Mouse (Mus musculus): Measurements from ENCODE around the gene Syt8.

Gene Syt8

GRCm38 (mm10) chr7:142443474-142443873 lies 8.8 kb downstream of the Syt8 start:
- no peak for DNase-seq (ENCODE audit: extremely low read depth, insufficient read length, low spot score)

- DNase-seq (ENCODE audit: extremely low read depth, insufficient read length, low spot score), result no peak
Measured at GRCm38 (mm10) chr7:142444171-142444570, 9.5 kb downstream of the Syt8 start.

DNA sequence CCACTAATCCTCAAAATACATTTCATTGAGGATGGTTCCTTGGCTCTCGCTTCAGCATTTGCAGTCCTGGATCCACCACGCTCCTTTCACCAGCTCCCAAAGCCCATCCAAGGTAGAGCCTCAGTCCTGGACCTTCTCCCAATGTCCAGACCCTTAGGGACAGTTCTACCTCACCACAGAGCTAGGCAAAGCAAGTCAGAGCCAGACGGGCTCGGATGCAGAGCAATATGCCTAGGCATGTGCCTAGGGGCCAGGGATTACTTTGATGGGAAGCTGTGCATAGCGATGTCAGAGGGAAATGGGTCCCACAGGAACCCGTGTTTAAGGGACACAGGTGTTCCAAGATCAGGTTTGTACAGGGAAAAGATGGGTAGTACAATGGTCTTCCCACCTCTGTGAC lies 10.7 kb downstream of the Syt8 start:
- DNase-seq (ENCODE audit: extremely low read depth, insufficient read length, low spot score), result no peak

GRCm38 (mm10) chr7:142446264-142446663 lies 11.6 kb downstream of the Syt8 start:
- DNase-seq (ENCODE audit: extremely low read depth, insufficient read length, low spot score), result no peak

GRCm38 (mm10) chr7:142449038-142449617 lies 14.5 kb downstream of the Syt8 start:
- DNase-seq (ENCODE audit: extremely low read depth, insufficient read length, low spot score), result no peak

- DNase-seq (ENCODE audit: extremely low read depth, insufficient read length, low spot score), result no peak
Measured at GRCm38 (mm10) chr7:142454706-142455105, 20.1 kb downstream of the Syt8 start.

DNA sequence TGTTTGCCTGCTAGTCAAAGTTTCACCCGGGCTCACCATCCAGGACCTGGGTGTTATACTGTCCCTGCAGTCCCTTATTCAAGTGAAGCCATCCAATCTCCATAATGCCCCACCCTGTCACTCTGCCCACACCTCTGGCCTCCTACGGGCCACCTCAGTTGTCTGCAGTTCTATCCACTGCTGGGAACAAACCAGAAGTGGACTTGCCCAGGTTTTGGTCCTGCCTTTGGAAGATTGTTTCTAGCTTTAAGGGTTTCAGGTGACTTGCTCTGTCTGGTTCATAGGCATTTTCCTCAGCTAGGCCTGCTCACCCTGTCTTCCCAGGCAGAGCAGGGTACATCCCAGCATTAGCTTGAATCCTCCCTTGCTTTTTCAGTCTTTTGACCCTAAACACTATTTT lies 20.6 kb downstream of the Syt8 start:
- DNase-seq (ENCODE audit: extremely low read depth, insufficient read length, low spot score), result no peak

- no peak for DNase-seq (ENCODE audit: extremely low read depth, insufficient read length, low spot score)
Measured at GRCm38 (mm10) chr7:142456806-142457205, 22.2 kb downstream of the Syt8 start.

GRCm38 (mm10) chr7:142457227-142457811 lies 22.7 kb downstream of the Syt8 start:
- DNase-seq (ENCODE audit: extremely low read depth, insufficient read length, low spot score), result no peak

- DNase-seq (ENCODE audit: extremely low read depth, insufficient read length, low spot score), result no peak
Measured at GRCm38 (mm10) chr7:142458026-142458425, 23.4 kb downstream of the Syt8 start.

- DNase-seq (ENCODE audit: extremely low read depth, insufficient read length, low spot score), result no peak
Measured at GRCm38 (mm10) chr7:142458676-142459298, 24.1 kb downstream of the Syt8 start.

GRCm38 (mm10) chr7:142459299-142459691 lies 24.6 kb downstream of the Syt8 start:
- no peak for DNase-seq (ENCODE audit: extremely low read depth, insufficient read length, low spot score)

GRCm38 (mm10) chr7:142460636-142461077 lies 26.0 kb downstream of the Syt8 start, which contains the start of gene Lsp1:
Gene Lsp1, plus strand, starts transcription at chr7:142460809.
- DNase-seq (ENCODE audit: extremely low read depth, insufficient read length, low spot score), result no peak

DNA sequence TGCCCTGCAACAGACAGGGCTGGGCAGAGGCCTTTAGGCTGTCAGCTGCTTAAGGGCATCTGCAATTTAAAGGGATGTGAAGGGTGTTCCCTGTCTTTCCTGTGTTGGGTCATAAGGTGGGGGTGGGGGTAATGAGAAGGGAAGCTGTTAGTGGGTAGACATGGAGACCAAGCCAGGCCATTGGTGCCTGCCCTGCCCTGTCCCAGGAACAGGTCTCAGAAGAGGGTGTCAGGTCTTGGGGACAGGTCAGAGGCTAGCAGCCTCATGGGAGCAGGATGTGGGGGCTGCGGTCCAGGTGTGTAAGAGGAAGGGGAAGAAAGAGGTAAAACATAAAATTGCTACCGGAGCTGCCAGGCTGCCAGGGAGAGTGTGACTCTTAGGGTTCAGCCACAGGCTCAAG lies 26.8 kb downstream of the Syt8 start:
- DNase-seq (ENCODE audit: extremely low read depth, insufficient read length, low spot score), result no peak

DNA sequence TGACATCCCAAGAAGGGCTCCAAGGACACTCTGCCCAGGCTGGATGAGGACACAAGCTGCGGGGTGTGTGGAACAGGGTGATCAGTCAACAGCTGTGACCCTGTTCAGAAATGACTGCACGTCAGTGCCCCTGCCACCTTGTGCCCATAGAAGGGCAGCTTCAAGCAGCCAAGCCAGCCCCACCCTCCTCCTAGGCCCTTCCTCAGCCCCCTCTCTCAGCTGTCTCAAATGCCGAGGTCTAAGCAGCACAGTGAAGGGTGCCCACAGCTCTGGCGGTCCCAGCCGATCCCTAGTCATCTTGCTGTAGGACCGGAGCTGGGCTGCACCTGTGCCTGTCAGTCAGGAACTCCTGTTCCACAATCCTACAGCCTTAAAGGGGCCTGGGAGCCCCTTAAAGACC lies 27.5 kb downstream of the Syt8 start:
- DNase-seq (ENCODE audit: extremely low read depth, insufficient read length, low spot score), result no peak

GRCm38 (mm10) chr7:142462594-142463078 lies 28.0 kb downstream of the Syt8 start:
- no peak for DNase-seq (ENCODE audit: extremely low read depth, insufficient read length, low spot score)

GRCm38 (mm10) chr7:142470171-142470691 lies 35.6 kb downstream of the Syt8 start:
- no peak for DNase-seq (ENCODE audit: extremely low read depth, insufficient read length, low spot score)

DNA sequence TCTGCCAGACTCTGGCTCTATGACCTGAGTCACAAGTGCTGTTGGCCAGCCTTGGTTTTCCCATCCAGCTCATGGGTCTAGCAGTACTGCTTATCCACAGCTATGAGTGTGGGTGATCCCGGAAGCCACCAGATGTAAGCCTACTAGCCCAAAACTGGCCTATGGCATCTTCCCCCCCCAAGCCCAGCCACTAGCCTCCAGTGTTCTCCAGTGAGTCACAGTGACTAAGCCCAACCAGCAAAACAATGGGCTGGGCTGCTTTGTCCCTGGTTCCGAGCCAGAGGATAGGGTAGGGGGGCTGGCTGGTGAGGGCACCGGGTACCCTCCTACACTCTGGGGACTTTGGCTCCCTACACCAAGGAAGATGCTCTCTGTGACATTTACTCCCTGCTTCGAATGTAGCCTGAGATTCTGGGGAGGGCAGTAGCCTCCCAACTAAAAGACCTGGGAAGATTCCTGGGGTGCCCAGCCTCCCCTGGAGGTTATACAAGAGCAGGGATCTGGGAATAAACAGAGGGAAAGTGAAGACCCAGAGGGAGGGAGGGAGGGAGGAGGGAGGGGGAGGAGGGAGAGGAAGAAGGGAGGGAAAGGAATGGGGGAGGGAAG lies 36.3 kb downstream of the Syt8 start:
- DNase-seq (ENCODE audit: extremely low read depth, insufficient read length, low spot score), result peak; percentile 83

DNA sequence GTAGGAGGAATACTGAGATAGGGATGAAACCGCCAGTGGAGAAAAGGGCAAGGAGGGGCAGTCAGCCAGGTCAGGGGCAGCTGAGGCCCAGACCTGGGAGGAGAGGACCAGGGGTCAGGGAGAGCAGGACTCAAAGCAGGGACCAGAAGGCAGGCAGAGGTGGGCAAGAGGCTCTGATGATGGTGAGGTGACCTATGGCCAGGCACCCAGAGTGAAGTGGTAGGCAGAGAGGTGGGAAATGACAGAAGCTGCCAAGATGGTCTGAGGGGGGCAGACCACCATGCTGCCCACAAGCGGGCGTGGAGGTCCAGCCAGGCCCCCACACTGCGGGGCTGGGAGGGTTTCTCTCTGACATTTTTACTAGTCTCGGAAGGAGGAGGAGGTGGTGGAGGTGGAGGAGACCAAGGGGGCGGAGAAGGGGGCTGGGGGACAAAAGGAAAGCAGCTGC lies 36.8 kb downstream of the Syt8 start:
- DNase-seq (ENCODE audit: extremely low read depth, insufficient read length, low spot score), result peak; percentile 45

- peak; percentile 52 for DNase-seq (ENCODE audit: extremely low read depth, insufficient read length, low spot score)
Measured at GRCm38 (mm10) chr7:142471884-142472570, 37.4 kb downstream of the Syt8 start.

DNA sequence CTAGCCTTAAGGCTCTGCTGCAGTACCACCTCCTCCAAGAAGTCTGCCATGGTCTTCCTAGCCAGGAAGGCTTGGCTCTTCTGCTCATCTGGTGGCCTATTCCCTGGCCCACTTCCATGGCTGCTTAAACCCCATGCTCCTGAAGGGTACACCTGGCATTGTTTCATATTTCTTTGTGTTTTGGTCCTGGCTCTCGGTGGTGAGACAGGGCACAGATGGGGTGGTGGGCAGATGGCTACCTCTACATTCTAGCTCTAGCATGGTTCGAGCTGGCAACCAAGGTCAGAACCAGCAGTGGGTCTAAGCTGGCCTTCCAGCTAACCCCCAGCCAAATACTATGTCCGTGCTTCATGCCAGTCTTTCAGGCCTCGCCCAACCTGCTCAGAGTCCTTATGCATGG lies 38.3 kb downstream of the Syt8 start:
- no peak for DNase-seq (ENCODE audit: extremely low read depth, insufficient read length, low spot score)
